Mouse (Mus musculus) olfactory bulb, adult 2 months (tissue): ENCODE results near the gene Ahctf1.

ENCODE experiments used
- CTCF ChIP-seq: fragments of 200-500 bp; IDR thresholded peaks from 2 replicates; pipeline ENCODE4 v1.5.1; 2012; ENCODE audit warnings: low read depth, mild to moderate bottlenecking, low read length, moderate library complexity; ENCODE audit not compliant: insufficient read depth
- POLR2A ChIP-seq: fragments of 200-500 bp; IDR thresholded peaks from 2 replicates; pipeline ENCODE4 v1.6.1; 2012; ENCODE audit warnings: mild to moderate bottlenecking, low read depth, low read length, moderate library complexity; ENCODE audit not compliant: insufficient read depth

- TF ChIP-seq CTCF (no peak), POLR2A (no peak)
These were observed 11.1 kb upstream of the Ahctf1 start for GRCm38 (mm10) chr1:179814616-179815015.
